Mouse (Mus musculus) T-helper 17 cell (primary cell): Measurements from ENCODE around the gene Ubqln3.

Experiments used
- in situ Hi-C, 2 experiments: fragments of 300-600 bp; cut with MboI, MseI; formaldehyde crosslinking; loops; 1 replicate in 1 of 2; 2 replicates in 1 of 2; pipeline ENCODE4 v1.15.1; 2025; ENCODE audit warnings: high pct_unique_total_duplicates in 2 of 2

Gene Ubqln3

DNA sequence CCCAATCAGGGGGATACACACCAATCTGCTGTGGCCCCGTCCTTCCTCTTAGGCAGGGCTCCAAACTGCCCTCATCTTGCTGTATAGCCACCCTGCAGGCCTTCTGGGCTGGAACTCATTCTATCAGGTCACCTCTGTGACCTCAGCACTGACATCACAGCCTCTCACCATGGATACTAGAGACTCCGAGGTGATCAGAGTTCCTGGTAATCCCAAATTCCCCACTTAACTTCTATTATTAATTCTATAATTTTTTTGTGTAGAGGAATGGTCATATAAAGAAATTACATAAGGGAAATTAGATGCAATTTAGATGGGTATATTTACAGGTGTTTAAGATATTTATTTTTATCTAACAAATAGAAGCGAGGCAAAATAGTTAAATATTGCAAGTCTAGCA is at the start of gene Ubqln3:
TSS of gene Ubqln3 (minus strand) at position 101 of the 400 bp plus-strand sequence.
- in situ Hi-C loops = no loop called here

DNA sequence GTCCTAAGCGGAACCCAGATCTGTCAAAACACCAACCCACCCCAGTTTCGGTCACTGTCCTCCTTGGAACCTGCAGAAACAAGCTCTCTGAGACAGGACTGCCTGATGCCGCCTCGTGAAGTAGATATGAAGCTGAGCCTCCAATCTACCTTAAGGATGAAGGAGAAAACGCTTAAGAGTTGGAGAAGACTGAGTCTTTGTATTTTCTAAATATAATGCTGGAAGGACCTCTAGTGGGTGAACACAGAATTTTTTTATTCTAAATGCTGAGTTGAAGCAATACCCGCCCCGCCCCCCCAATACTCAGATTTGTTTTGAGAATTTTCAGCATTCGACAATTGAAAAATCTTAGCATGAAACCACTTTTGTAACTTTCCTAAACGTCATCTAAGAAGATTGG is 48.2 kb upstream of the Ubqln3 start:
- in situ Hi-C loops = loop anchor here in 1 of 2 experiments (10.0 kb wide), 1 partner anchor 414 kb away; the partner anchor contains the start of gene Olfr655

DNA sequence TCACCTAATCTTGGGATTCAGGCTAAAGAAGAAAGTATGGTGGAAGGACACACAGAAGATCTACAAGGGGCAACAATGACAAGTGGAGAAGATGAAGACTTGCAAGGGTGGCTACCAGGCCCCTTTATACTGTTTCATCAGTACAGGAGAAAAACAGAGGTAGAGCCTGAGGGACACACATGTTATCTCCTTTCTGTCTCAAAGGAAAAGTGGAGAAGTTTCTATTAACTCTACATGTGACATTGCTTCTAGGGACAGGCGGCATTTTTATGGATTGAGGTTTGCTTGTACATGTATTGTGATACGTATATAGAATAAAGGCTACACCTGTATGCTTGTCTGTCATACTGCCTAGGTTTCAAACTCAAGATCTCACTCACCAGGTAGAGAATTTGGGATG is 40.2 kb upstream of the Ubqln3 start, which contains the start of gene Olfr648:
TSS of gene Olfr648 (minus strand) at position 101 of the 400 bp plus-strand sequence.
- in situ Hi-C loops = no loop called here

DNA sequence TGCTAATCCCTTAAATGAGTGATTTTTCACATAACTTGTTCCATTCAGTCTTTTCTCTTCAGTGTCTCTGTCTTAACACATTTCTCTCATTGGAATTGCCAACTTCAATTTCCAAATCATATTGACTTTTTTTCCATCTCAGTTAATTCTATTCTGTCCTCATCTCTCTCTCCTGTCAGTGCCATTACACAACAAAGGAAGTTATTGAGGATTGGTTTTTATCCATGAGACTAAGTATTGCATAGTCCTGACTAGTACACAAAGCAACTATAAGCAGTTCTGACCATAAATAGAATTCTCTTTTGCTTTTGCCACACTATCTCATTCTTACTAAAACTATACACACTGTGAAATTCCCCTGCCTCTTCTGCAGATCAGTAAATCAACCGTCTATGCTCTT is 36.0 kb upstream of the Ubqln3 start:
- in situ Hi-C loops = loop anchor here in 1 of 2 experiments (10.0 kb wide), 1 partner anchor 1146 kb away; no protein-coding TSS in a partner anchor

DNA sequence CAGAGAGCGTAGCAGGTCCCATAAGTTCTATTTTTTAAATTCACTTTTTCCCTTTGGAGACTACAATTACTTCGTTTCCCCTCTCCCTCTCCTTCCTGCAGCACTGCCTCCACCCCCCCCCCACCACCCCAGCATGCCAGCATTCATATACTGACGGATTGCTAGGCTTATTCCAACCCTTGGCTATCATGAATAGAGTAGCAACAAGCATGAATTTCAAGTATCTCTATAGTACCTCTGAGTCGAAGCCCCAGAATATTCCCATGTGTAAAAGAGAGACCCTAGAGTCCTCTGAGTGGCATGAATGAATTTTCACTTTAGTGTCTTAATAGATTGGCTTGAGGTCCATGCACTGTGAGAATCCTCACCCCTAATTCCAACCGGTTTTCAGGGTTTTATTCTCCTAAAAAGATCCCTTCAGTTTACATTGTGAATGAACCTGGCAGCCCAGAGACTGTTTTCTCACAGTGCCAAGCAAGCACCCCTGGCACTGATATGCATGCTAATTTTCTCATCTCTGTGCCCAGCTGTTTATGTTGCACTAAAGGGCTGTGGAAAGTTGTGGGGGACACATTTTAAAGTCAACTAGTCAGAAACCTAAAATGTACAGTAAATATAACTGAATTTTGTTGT is 35.5 kb upstream of the Ubqln3 start:
- in situ Hi-C loops = loop anchor here in 1 of 2 experiments (10.0 kb wide), 1 partner anchor 1146 kb away; no protein-coding TSS in a partner anchor

DNA sequence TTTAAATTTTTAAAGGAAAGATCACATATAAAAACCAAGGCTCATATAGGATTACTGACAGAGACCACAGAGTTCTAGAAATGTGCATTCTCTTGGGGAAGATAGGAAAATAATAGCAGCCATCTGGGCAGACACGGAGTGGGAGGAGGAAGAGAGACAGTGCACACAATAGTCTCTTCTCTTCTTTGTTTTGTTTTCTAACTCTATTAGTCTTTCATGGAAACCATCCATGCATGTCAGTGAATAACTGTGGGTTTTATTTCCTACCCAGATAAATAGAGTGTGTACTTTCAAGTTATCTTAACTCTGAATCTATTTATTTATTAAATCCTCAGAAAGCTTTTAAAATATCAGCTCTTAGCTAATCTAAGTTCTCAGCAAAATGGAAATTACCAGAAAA is 32.0 kb upstream of the Ubqln3 start:
- in situ Hi-C loops = loop anchor here in 1 of 2 experiments (10.0 kb wide), 1 partner anchor 1150 kb away; no protein-coding TSS in a partner anchor

DNA sequence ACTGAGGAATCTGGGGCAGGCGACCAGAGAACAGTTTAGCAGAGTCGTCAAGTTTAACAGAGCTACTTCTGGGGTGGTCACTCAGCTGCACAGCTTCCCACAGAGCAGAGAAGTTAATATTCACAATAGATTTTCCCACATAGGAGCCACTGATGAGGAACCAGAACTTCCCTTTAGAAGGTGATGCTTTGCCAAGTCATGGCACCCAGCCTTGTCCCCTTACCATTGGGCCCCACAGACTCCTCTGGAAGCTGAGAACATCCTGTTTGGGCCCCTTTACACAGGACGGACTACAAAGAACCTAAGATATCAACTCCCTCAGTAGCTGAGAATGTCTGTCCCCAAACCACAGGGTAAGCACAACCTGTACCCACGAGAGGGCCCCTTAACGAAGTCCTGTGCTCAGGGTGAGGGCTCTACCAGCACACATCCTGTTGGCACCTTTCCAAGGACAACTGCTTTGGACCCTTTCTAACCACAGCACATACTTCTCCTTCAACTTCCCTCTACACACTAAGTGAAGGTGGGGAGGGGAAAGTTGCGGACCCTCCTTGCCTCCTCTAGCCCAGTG is 26.6 kb upstream of the Ubqln3 start:
- in situ Hi-C loops = loop anchor here in 1 of 2 experiments (10.0 kb wide), 1 partner anchor 1155 kb away; no protein-coding TSS in a partner anchor

DNA sequence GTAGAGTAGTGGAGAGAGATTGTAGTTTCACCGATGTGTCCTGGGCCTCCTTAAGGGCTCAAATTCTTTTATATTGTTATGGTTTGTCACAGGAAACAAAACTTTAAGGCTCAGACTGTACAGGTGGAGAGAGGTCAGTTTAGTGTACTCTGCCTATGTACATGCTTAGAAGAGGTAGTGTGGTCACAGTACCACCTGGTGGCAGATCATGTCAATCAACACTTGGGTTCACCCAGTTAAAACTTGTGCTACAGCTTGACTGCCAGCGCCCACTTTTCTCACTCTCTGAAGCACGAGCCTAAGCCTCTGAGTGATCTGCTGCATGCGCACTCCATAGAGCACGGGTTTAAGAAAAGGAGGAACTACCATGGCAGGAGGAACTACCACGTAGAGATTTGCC is 24.0 kb upstream of the Ubqln3 start:
- in situ Hi-C loops = no loop called here

DNA sequence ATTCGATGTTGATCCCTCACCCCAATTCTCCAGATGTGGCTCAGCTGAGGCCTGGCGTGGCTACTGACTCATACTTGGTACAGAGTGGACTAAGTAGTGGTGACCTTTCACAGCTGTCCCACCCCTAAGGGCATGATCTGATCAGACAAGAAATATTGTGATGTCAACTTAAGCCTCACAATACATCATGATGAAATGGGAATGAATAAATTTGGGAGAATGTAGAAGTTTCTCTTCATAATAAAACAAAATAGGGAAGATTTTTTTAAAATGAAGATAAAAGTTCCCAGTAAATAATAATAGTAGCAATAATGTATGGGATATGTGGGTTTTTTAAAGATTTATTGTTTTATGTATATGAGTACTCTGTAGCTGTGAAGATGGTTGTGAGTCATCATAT is 7.4 kb upstream of the Ubqln3 start, which contains the start of gene Ubqlnl:
TSS of gene Ubqlnl (minus strand) at position 101 of the 400 bp plus-strand sequence.
- in situ Hi-C loops = no loop called here

DNA sequence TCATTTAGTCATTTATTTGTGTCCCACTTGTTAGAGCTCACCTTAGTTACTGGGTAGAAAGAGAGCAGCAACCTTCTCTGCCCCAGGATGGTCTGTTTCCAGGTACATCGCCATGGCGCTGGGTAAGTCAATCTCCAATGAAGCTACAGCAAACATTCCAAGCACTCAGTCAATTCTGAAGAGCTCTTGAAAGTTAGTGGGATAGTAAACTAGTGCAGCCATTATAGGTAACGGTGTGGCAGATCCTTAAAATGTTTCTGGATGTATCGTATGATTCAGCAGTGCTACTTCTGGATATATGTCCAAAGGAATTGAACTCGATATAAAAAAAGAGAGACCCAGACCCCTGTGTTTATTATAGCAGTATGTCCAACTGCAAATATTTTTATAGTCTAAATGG is 5.8 kb downstream of the Ubqln3 start, which contains the start of gene Olfr643:
TSS of gene Olfr643 (minus strand) at position 101 of the 400 bp plus-strand sequence.
- in situ Hi-C loops = no loop called here

DNA sequence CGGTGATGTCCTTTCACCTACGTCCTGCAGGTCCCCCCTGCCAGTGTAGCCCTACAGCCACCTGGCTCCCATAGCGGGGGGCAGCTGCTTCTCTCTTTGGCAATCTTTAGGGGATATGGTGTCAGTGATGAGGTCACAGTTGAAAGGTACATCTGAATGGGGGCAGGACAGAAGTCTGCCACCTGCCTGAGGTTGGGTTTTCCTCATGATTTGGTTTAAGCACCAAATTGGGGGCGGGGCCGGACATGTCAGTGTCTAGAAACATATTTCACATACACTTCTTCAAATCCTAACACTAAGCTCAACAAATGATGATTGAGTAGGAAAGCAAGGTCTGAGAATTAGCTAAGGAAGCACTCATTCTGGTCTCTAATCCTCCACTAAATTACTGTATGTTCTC is 13.4 kb downstream of the Ubqln3 start, which contains the start of gene Ubqln5:
TSS of gene Ubqln5 (minus strand) at position 101 of the 400 bp plus-strand sequence.
- in situ Hi-C loops = no loop called here

DNA sequence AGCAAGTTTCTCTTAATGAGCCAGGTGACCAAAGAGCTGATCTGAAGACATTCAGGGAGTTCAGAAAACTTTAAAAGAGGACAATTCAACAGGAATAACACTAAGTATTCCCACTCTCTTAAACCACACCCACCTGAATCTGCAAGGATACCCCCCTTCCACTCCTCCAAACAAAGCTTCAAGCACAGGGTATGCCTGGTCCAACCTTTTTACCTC is 38.4 kb downstream of the Ubqln3 start, which contains the start of gene Olfr646:
TSS of gene Olfr646 (plus strand) at position 117 of the 216 bp plus-strand sequence.
- in situ Hi-C loops = no loop called here

DNA sequence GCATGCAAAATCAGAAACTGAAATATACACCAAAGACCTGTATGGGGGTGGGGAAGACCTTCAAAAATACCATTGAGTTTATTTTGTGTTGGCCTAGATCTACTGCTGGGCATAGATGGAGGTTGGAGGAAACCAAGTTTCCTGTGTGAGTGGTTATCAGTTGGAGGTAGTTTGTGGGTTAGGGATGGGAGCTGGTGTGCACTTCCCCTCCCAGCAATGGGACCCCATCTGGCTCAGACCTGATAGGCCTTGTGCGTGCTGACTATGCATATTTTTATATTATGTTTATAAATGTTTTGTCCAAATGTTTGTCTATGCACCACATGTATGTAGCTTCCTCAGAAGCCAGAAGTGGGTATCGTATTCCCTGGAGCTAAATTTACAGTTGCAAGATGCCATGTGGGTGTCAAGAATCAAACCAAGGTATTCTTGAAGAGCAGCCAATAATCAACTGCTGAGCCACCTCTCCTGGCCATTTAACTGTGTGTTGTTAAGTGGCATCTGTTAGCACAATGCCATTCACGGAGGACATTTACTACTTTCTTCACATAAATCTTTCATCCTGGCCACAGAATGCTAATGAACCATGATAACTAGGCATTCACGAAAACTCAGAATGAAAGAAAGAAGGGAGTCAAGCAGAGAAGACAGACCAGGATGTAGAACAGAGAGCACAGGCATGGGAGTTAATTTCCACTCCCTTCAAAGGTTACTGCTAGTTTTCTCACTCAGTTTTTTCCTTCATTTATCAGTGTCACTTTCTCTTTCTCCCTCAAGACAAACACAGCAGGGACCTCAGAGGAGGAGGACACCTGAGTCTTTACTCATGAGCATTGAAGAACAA is 38.9 kb downstream of the Ubqln3 start:
- in situ Hi-C loops = no loop called here
